Mouse (Mus musculus): Measurements from ENCODE around the gene Ric8a.

Gene Ric8a

GRCm38 (mm10) chr7:140846676-140847075, 10.1 kb upstream of the Ric8a start:
- DNase-seq (ENCODE audit: low read depth): no peak

GRCm38 (mm10) chr7:140847755-140848580, 8.8 kb upstream of the Ric8a start, which contains the start of gene Odf3:
Odf3 (plus strand) TSS chr7:140847805.
- DNase-seq (ENCODE audit: low read depth): no peak

- DNase-seq (ENCODE audit: low read depth): no peak
These were observed 8.2 kb upstream of the Ric8a start for GRCm38 (mm10) chr7:140848591-140848990.

- DNase-seq (ENCODE audit: low read depth): no peak
These were observed 4.8 kb upstream of the Ric8a start for GRCm38 (mm10) chr7:140851916-140852315.

GRCm38 (mm10) chr7:140853386-140853785, 3.4 kb upstream of the Ric8a start:
- DNase-seq (ENCODE audit: low read depth): no peak

- no peak for DNase-seq (ENCODE audit: low read depth)
These were observed 2.3 kb upstream of the Ric8a start for GRCm38 (mm10) chr7:140854483-140854882.

- DNase-seq (ENCODE audit: low read depth): no peak
These were observed 1.6 kb upstream of the Ric8a start for GRCm38 (mm10) chr7:140855181-140855580.

- DNase-seq (ENCODE audit: low read depth): peak; percentile 85
These were observed 635 bp upstream of the Ric8a start, which contains the start of gene Gm45785 for GRCm38 (mm10) chr7:140855860-140856784. Gm45785 (minus strand) TSS chr7:140856331.

GRCm38 (mm10) chr7:140857550-140858505, 1.1 kb downstream of the Ric8a start, which contains the start of gene Bet1l:
Bet1l (minus strand) TSS chr7:140857577.
- no peak for DNase-seq (ENCODE audit: low read depth)

GRCm38 (mm10) chr7:140858746-140859145, 2.0 kb downstream of the Ric8a start:
- DNase-seq (ENCODE audit: low read depth): no peak

- no peak for DNase-seq (ENCODE audit: low read depth)
These were observed 3.2 kb downstream of the Ric8a start for GRCm38 (mm10) chr7:140859997-140860396.

- no peak for DNase-seq (ENCODE audit: low read depth)
These were observed 4.0 kb downstream of the Ric8a start for GRCm38 (mm10) chr7:140860728-140861127.

GRCm38 (mm10) chr7:140864761-140865160, 8.0 kb downstream of the Ric8a start:
- no peak for DNase-seq (ENCODE audit: low read depth)

- DNase-seq (ENCODE audit: low read depth): no peak
These were observed 17.5 kb downstream of the Ric8a start for GRCm38 (mm10) chr7:140874224-140874623.

- no peak for DNase-seq (ENCODE audit: low read depth)
These were observed 20.6 kb downstream of the Ric8a start for GRCm38 (mm10) chr7:140877364-140877763.

GRCm38 (mm10) chr7:140879355-140879754, 22.6 kb downstream of the Ric8a start:
- no peak for DNase-seq (ENCODE audit: low read depth)

- DNase-seq (ENCODE audit: low read depth): no peak
These were observed 23.7 kb downstream of the Ric8a start for GRCm38 (mm10) chr7:140880419-140880818.

- no peak for DNase-seq (ENCODE audit: low read depth)
These were observed 24.2 kb downstream of the Ric8a start for GRCm38 (mm10) chr7:140880865-140881515.

- peak; percentile 91 for DNase-seq (ENCODE audit: low read depth)
These were observed 25.1 kb downstream of the Ric8a start, which contains the start of the genes Psmd13 and Sirt3 for GRCm38 (mm10) chr7:140881696-140882468. Psmd13 (plus strand) TSS chr7:140881968. Sirt3 (minus strand) TSS chr7:140882309.

GRCm38 (mm10) chr7:140882469-140882803, 25.7 kb downstream of the Ric8a start:
- DNase-seq (ENCODE audit: low read depth): no peak

Measured in c-Kit-positive CD71-positive TER-119-negative erythroid progenitor cells, embryonic 14.5 days (primary cell).